Comparison of ENCODE assay signal across 8 mouse cellular contexts in genomic region chr12:5119726-5120125, GRCm38 (mm10).
A peak's percentile ranks its signal among the peaks of the same experiment; 100 is the strongest.
DNase-seq lines count a peak whose midpoint lies in the region; ATAC-seq and TF ChIP-seq lines count a peak whose summit lies in the region.

No protein-coding gene starts in this region.

- H3K27me3 ChIP-seq in megakaryocyte, embryonic 14.5 days (replicated peaks) = peaks cover 9% of the 10 kb centered on the region
- H3K27me3 ChIP-seq in forebrain, embryonic 13.5 days = no peaks in the 10 kb centered on the region
- H3K27me3 ChIP-seq in heart, embryonic 15.5 days = no peaks in the 10 kb centered on the region
- 0 out of 2 replicates have a peak, but pooled peaks cover 2% of the 10 kb centered on the region for H3K27me3 ChIP-seq in liver, adult 2 months (ENCODE audit: control insufficient read depth, insufficient read depth, low read length)
- no peaks in the 10 kb centered on the region for H3K27me3 ChIP-seq in stomach, embryonic 16.5 days (ENCODE audit: control insufficient read depth, insufficient read depth, low read length)

- H3K27ac ChIP-seq in forebrain, embryonic 13.5 days = no peak overlapping the region
- H3K27ac ChIP-seq in heart, embryonic 15.5 days = no peak overlapping the region
- no peak overlapping the region for H3K27ac ChIP-seq in liver, adult 2 months (replicated peaks; ENCODE audit: insufficient read depth, low read depth, low read length)
- no peak overlapping the region for H3K27ac ChIP-seq in stomach, embryonic 16.5 days (ENCODE audit: low read length)

- TF ChIP-seq CTCF in liver, adult 2 months (IDR thresholded peaks at IDR 0.05; ENCODE audit: low read depth, low read length) = no peak

- peak overlapping the region; percentile 77 for H3K4me3 ChIP-seq in megakaryocyte, embryonic 14.5 days (replicated peaks)
- peak overlapping the region; percentile 23 for H3K4me3 ChIP-seq in forebrain, embryonic 13.5 days
- H3K4me3 ChIP-seq in heart, embryonic 15.5 days = peak overlapping the region; percentile 34
- H3K4me3 ChIP-seq in liver, adult 2 months (ENCODE audit: insufficient read depth, low read depth, low read length) = peak overlapping the region; percentile 11; the same call in 1 of the 2 replicates
- H3K4me3 ChIP-seq in stomach, embryonic 16.5 days (replicated peaks; ENCODE audit: low read length) = peak overlapping the region; percentile 20

- H3K9me3 ChIP-seq in megakaryocyte, embryonic 14.5 days = peaks cover 9% of the 10 kb centered on the region; the same call in 1 of the 2 replicates
- H3K9me3 ChIP-seq in forebrain, embryonic 13.5 days (replicated peaks) = no peaks in the 10 kb centered on the region
- H3K9me3 ChIP-seq in heart, embryonic 15.5 days (replicated peaks) = no peaks in the 10 kb centered on the region
- no peaks in the 10 kb centered on the region for H3K9me3 ChIP-seq in stomach, embryonic 16.5 days (replicated peaks; ENCODE audit: control insufficient read depth, low read length)

- H3K9ac ChIP-seq in forebrain, embryonic 13.5 days = no peak overlapping the region
- H3K9ac ChIP-seq in heart, embryonic 15.5 days = no peak overlapping the region
- no peak overlapping the region for H3K9ac ChIP-seq in liver, adult 2 months (ENCODE audit: low read depth, low read length)
- no peak overlapping the region for H3K9ac ChIP-seq in stomach, embryonic 16.5 days (ENCODE audit: low read length)

- H3K4me2 ChIP-seq in forebrain, embryonic 13.5 days = peak overlapping the region; percentile 52
- peak overlapping the region; percentile 55 for H3K4me2 ChIP-seq in heart, embryonic 15.5 days
- peak overlapping the region; percentile 41 for H3K4me2 ChIP-seq in stomach, embryonic 16.5 days (ENCODE audit: low read depth, low read length)

- peak; percentile 93 for DNase-seq in kidney, postnatal 14 days
- DNase-seq in liver, adult 2 months (ENCODE audit: extremely low read depth, low read depth, low spot score) = peak; percentile 36
- peak; percentile 14 to 45 for DNase-seq in natural killer cell, adult 2 months (ENCODE audit: low spot score in 2 of 2)

- no peaks in the 10 kb centered on the region for H3K79me2 ChIP-seq in liver, adult 2 months (ENCODE audit: control insufficient read depth, insufficient read depth, low read length)

- peaks cover 8% of the 10 kb centered on the region for H3K4me1 ChIP-seq in megakaryocyte, embryonic 14.5 days
- H3K4me1 ChIP-seq in forebrain, embryonic 13.5 days = peaks cover 32% of the 10 kb centered on the region
- peaks cover 11% of the 10 kb centered on the region; the same call in 1 of the 2 replicates for H3K4me1 ChIP-seq in heart, embryonic 15.5 days (replicated peaks)
- no peaks in the 10 kb centered on the region; the same call in 1 of the 2 replicates for H3K4me1 ChIP-seq in liver, adult 2 months (ENCODE audit: control insufficient read depth, insufficient read depth, low read length)
- H3K4me1 ChIP-seq in stomach, embryonic 16.5 days (ENCODE audit: control insufficient read depth, insufficient read depth, low read length) = peaks cover 9% of the 10 kb centered on the region; the same call in 1 of the 2 replicates

- no peak for ATAC-seq in megakaryocyte, adult 5-6 weeks (ENCODE audit: poor library complexity, severe bottlenecking)
- peak; percentile 88 for ATAC-seq in forebrain, embryonic 13.5 days
- ATAC-seq in heart, embryonic 15.5 days (replicated peaks; ENCODE audit: insufficient number of reproducible peaks, insufficient read depth, low FRiP score, low read depth) = peak; percentile 81
- peak; percentile 91 for ATAC-seq in stomach, embryonic 16.5 days (ENCODE audit: insufficient read depth, low FRiP score)

- no peaks in the 10 kb centered on the region for H3K36me3 ChIP-seq in megakaryocyte, embryonic 14.5 days (replicated peaks; ENCODE audit: low read length)
- H3K36me3 ChIP-seq in forebrain, embryonic 13.5 days (ENCODE audit: poor library complexity, severe bottlenecking) = peaks cover 4% of the 10 kb centered on the region; the same call in 1 of the 2 replicates
- H3K36me3 ChIP-seq in heart, embryonic 15.5 days = no peaks in the 10 kb centered on the region
- H3K36me3 ChIP-seq in liver, adult 2 months (ENCODE audit: control insufficient read depth, insufficient read depth, low read length) = no peaks in the 10 kb centered on the region
- H3K36me3 ChIP-seq in stomach, embryonic 16.5 days (ENCODE audit: control insufficient read depth, insufficient read depth, low read length) = no peaks in the 10 kb centered on the region

- TF ChIP-seq POLR2A in liver, adult 2 months (IDR thresholded peaks at IDR 0.05; ENCODE audit: extremely low read depth, insufficient read depth, low read length) = no peak

- WGBS in forebrain, embryonic 13.5 days = 8% methylated on average over 15 of the region's 15 CpGs
- 12% methylated on average over 15 of the region's 15 CpGs for WGBS in heart, embryonic 15.5 days
- WGBS in liver, adult 2 months = 20% methylated on average over 15 of the region's 15 CpGs
- 11% methylated on average over 15 of the region's 15 CpGs for WGBS in stomach, embryonic 16.5 days

Comparison
In these comparisons a context has a peak if more than half of its experiments do, and no peak if none do; other contexts are left out.
1. H3K4me3 ChIP-seq: peak in every context shown above with its lines; median percentile 77 in megakaryocyte, embryonic 14.5 days; 34 in heart, embryonic 15.5 days; 23 in forebrain, embryonic 13.5 days; 20 in stomach, embryonic 16.5 days; 11 in liver, adult 2 months.
2. DNase-seq: peak in every context shown above with its lines; median percentile 93 in kidney, postnatal 14 days; 36 in liver, adult 2 months; 30 in natural killer cell, adult 2 months.